Mouse (Mus musculus) forelimb bud, embryonic 11.5 days (tissue): ENCODE data around the gene Abhd16a.

Source experiments
- DNase-seq: peaks from one replicate; pipeline ENCODE4 v3.0.0-alpha.2; 2012; ENCODE audit warnings: low read depth, low spot score

The Abhd16a gene

GRCm38 (mm10) chr17:35058911-35059892 is 29.9 kb upstream of the Abhd16a start, which contains the start of gene Ddah2:
Ddah2 (plus strand) TSS chr17:35059035.
- DNase-seq, result peak; percentile 91

GRCm38 (mm10) chr17:35060071-35060470 is 29.0 kb upstream of the Abhd16a start:
- no peak for DNase-seq

DNA sequence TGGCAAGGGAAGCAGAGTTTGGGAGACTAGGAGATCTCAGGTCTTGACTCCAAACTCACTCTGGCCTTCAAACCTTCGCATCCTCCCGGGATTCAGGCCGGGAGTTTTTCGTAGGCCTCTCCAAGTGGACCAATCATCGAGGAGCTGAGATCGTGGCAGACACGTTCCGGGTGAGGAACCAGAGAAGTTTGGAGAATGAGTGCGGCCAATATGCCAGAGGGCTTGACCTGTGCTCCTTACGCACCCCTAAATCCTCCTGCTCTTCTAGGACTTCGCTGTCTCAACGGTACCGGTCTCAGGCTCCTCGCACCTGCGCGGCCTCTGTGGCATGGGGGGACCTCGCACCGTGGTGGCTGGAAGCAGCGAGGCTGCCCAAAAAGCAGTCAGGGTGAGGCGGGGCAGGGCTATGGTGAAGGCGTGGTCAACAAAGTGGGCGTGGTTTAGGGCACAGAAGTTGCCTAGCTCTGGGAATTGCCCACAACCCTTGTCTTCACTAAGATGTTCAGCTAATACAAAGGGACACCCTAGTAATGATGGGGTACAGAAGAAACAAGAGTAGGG is 28.2 kb upstream of the Abhd16a start:
- no peak for DNase-seq

GRCm38 (mm10) chr17:35061299-35061698 is 27.8 kb upstream of the Abhd16a start:
- no peak for DNase-seq

- no peak for DNase-seq
Measured at GRCm38 (mm10) chr17:35063466-35063865, 25.6 kb upstream of the Abhd16a start.

DNA sequence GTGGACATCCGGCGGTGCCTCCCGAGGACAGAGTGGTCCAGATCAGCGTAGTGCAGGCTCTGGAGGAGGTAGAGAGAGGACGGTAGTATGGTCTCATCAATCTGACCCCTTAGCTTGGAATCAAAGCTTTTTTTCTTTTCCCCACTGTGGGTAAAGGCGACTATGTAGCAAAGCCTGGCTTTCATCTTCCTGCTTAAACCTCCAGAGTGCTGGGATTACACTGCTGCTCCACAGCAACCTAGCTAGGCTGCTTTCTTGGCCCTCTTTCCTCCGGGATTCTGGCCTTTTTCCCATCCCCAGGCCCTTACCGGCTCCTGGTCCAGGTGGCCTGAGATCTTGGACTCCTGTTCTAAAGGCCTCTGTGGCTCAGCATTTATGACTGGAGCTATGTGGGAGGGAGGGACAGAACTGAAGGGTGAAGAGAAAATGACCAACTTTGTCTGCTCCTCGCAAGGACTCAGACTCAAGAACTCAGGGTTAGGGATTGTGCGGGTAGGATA is 24.6 kb upstream of the Abhd16a start:
- DNase-seq, result no peak

DNA sequence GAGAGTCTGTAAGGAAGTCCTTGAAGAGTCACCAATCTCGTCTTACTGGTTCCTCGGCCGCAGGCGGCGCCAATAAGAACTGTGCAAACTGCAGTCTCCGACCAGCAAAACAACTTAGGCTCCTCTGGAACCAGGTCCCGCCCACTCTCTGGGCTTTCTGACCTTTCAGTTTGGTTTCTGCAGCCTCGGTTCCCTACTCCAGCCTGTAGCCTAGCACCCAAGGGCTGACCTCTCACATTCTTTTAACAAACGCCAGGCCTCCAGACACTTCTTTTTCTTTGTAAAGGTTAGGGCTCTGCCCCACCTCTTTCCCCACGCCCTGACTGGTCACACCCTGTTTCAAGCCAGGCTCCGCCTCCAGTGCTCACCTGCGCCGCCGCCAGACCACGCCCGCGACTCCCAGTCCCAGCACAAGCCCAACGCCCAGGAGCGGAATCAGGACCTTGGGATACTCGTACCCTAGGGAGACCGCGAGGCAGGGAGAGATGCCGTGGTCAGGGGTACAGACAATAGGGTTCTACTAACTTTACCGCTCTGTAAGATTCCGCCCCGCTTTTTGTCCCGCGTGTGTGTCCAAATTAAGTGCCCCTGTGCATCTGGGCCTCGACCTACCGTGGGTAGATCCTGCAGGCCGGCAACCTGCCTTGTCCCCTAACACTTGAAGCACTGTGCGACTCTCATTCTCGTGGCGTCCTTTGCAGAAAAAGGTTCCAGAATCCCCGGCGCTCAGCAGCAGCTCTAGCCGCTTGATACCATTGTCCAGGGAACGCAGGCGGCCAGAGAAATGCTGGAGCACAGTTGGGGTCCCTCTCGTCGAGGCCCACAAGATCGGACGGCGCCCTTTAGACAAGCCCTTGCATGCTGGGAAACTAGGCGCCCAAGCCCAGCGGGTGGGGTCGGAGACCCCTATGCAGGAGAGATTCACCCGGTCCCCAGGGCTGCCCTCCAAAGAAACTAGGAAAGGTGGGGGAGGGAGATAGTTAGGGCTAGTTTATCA is 23.8 kb upstream of the Abhd16a start, which contains the start of gene Ly6g6c:
Gene Ly6g6c (plus strand): TSS at position 438 of the 997 bp plus-strand sequence.
- peak; percentile 54 for DNase-seq

- no peak for DNase-seq
Measured at GRCm38 (mm10) chr17:35066084-35066483, 23.0 kb upstream of the Abhd16a start, which contains the start of gene Mpig6b. Mpig6b (minus strand) TSS chr17:35066184.

DNA sequence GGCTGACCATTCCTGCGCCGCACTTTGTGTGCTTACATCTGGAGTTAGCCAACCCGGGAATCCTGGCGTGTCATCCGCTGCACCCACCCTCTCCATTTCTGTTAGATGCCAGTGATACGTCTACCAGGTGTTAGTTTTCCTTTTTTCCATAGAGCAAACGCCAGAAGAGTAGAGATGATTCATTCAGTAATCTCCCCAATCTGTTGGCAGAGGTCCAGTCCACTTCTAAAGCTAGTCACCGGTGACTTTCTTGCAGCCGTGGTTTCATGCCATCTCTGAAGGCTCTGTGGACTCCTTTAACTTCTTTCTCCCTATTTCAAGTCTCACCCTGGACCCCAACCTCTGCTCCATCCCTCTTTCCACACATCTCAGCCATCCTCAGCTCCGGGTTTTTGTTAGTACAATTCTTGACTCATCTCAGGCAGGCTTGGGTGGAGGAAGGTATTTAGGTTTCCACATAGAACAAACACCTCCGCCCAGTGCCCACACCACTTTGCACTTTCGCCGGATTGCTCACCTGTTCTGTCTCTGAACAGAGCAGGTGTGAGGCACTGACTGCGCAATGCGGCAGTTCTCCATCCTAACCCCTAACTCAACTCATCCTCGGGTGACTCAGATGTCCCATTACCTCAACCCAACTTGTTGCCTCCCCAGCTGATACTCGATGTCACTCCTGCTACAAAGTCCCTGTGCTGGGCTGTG is 20.7 kb upstream of the Abhd16a start:
- no peak for DNase-seq

- DNase-seq, result no peak
Measured at GRCm38 (mm10) chr17:35070556-35071229, 18.4 kb upstream of the Abhd16a start.

GRCm38 (mm10) chr17:35071454-35071853 is 17.6 kb upstream of the Abhd16a start:
- no peak for DNase-seq

- DNase-seq, result no peak
Measured at GRCm38 (mm10) chr17:35074097-35074496, 15.0 kb upstream of the Abhd16a start.

GRCm38 (mm10) chr17:35076507-35077176 is 12.4 kb upstream of the Abhd16a start, which contains the start of gene Ly6g6e:
Ly6g6e (plus strand) TSS chr17:35076902.
- DNase-seq, result no peak

GRCm38 (mm10) chr17:35077285-35077684 is 11.8 kb upstream of the Abhd16a start:
- no peak for DNase-seq

DNA sequence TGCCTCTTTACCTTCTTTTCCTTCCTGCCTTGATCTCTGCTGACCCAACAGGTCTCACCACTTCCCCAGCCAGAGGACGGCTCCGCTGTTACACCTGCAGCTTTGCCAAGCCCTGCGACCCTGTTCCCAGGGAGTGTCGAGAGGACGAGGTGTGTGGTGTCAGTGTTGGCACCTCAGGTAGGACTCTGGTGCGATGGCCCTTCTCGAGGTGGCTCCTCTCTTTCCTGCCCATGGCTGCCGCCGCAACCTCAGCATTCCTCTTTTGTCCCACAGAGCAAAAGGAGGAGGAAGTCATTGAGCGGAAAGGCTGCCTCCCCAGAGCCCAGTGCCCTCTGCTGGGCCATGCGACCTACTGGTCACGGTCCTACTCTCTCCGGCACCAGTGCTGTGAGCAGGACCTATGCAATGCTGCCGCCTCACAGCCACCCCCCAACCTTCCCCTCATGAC is 11.3 kb upstream of the Abhd16a start, which contains the start of gene Ly6g6d:
Gene Ly6g6d (minus strand): TSS at position 280 of the 448 bp plus-strand sequence.
- DNase-seq, result no peak

- DNase-seq, result no peak
Measured at GRCm38 (mm10) chr17:35079778-35080177, 9.3 kb upstream of the Abhd16a start.

- no peak for DNase-seq
Measured at GRCm38 (mm10) chr17:35080248-35080647, 8.8 kb upstream of the Abhd16a start.

GRCm38 (mm10) chr17:35080710-35081109 is 8.4 kb upstream of the Abhd16a start:
- DNase-seq, result no peak
